Mouse (Mus musculus) intestine, embryonic 14.5 days (tissue): Measurements from ENCODE around the gene Ficd. TPM values are rescaled to one million over a fixed set of nuclear protein-coding genes. Genes with fewer than 3 reads are reported as not detected.
"Not testable (repeated sequence)": the region's sequence is repeated elsewhere in the genome, so short reads cannot be mapped to it uniquely, and the experiment has no call there.

Source experiments
- ATAC-seq: fragments of 200-750 bp; cut with Nextera tagmentation; replicated peaks from 2 replicates; pipeline ENCODE4 v1.8.0; 2017; ENCODE audit warnings: low read depth, moderate number of reproducible peaks, moderate TSS enrichment, moderate library complexity; ENCODE audit not compliant: low FRiP score, low TSS enrichment
- DNase-seq: peaks from one replicate; pipeline ENCODE4 v3.0.0-alpha.2; 2018; ENCODE audit warnings: low spot score
- H3K27ac ChIP-seq: fragments of 300-500 bp; sonication (generic); 2 replicates; pipeline ENCODE4 v1.5.1; 2014; ENCODE audit warnings: low read depth, mild to moderate bottlenecking, control low read depth
- H3K27me3 ChIP-seq: fragments of 300-500 bp; sonication (generic); replicated peaks from 2 replicates; pipeline ENCODE4 v1.6.1; 2014; ENCODE audit warnings: low read length, control low read depth; ENCODE audit not compliant: control insufficient read depth, insufficient read depth
- H3K36me3 ChIP-seq: fragments of 300-500 bp; sonication (generic); 2 replicates; pipeline ENCODE4 v1.6.1; 2014; ENCODE audit warnings: low read length, control low read depth; ENCODE audit not compliant: control insufficient read depth, insufficient read depth
- H3K4me1 ChIP-seq: fragments of 300-500 bp; sonication (generic); replicated peaks from 2 replicates; pipeline ENCODE4 v1.6.1; 2014; ENCODE audit warnings: low read length, control low read depth, mixed read lengths; ENCODE audit not compliant: control insufficient read depth, insufficient read depth
- H3K4me2 ChIP-seq: fragments of 300-500 bp; sonication (generic); 2 replicates; pipeline ENCODE4 v1.6.1; 2014; ENCODE audit warnings: low read length
- H3K4me3 ChIP-seq: fragments of 300-500 bp; sonication (generic); 2 replicates; pipeline ENCODE4 v1.5.1; 2014; ENCODE audit warnings: low read depth, low read length, control low read depth, mixed read lengths
- H3K9ac ChIP-seq: fragments of 300-500 bp; sonication (generic); 2 replicates; pipeline ENCODE4 v1.6.1; 2014; ENCODE audit warnings: mild to moderate bottlenecking, low read length
- H3K9me3 ChIP-seq: fragments of 300-500 bp; sonication (generic); 2 replicates; pipeline ENCODE4 v1.6.1; 2016; ENCODE audit warnings: low read length, control low read depth; ENCODE audit not compliant: control insufficient read depth
- WGBS: fragments of 180-500 bp; shearing (Covaris S2); extraction: QIAGEN DNeasy Blood & Tissue Kit; methylation state at CpG from one replicate; pipeline ENCODE4 v1.1.7; 2014; 5-methylcytosine and 5-hydroxymethylcytosine counted together
- polyA plus RNA-seq: library from polyadenylated mRNA; unstranded; fragments of >200 nt; fragmentation: Nextera tagmentation; extraction: Ambion mirVana; gene quantifications from 2 replicates; pipeline ENCODE4 v1.2.1, GENCODE M21; 2014

The Ficd gene
- polyA plus RNA-seq, 1 experiment from 2014 or later = 3.6 TPM

DNA sequence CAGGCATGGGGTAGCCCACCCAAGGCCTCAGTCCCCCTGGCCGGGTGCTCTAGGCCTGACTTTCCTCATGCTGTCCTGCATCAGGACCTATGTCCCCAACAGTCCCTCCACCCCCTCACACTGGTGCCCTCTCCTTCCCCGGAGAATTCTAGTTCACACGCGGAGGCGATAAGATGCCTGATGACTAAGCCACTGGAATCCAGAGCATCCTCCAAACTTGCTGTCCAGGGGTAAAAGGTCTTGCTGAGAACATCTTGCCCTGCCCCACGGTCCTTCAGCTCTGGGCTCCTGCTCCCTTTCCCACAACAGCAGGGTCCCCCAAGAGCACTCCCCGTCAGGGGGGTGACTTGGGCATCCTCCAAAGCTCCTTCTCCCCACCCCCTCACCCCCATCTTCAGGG lies 47.0 kb downstream of the Ficd start:
- H3K9ac ChIP-seq = no peak overlapping the region; the same call in 1 of the 2 replicates
- H3K4me3 ChIP-seq = no peak overlapping the region
- WGBS = 82% methylated on average over 7 of the region's 7 CpGs
- H3K4me1 ChIP-seq = peaks cover 23% of the 10 kb centered on the region
- peak overlapping the region; percentile 93 for H3K27ac ChIP-seq
- H3K4me2 ChIP-seq = no peak overlapping the region
- no peak for ATAC-seq
- DNase-seq = no peak
- H3K27me3 ChIP-seq = no peaks in the 10 kb centered on the region
- peaks cover 11% of the 10 kb centered on the region for H3K36me3 ChIP-seq
- no peaks in the 10 kb centered on the region for H3K9me3 ChIP-seq

- Histone ChIP-seq H3K27me3 (no peaks in the 10 kb centered on the region), H3K4me2 (peak overlapping the region; percentile 36), H3K36me3 (peaks cover 3% of the 10 kb centered on the region; the same call in 1 of the 2 replicates), H3K4me3 (no peak overlapping the region), H3K9me3 (no peaks in the 10 kb centered on the region), H3K9ac (0 out of 2 replicates have a peak overlapping the region, but pooled peaks have one; percentile 20), H3K27ac (peak overlapping the region; percentile 93), H3K4me1 (peaks cover 29% of the 10 kb centered on the region)
- ATAC-seq (peak; percentile 82), DNase-seq (peak; percentile 74)
- 3% methylated on average over 12 of the region's 12 CpGs for WGBS
These were observed 48.0 kb downstream of the Ficd start for GRCm38 (mm10) chr5:113783581-113784001.

DNA sequence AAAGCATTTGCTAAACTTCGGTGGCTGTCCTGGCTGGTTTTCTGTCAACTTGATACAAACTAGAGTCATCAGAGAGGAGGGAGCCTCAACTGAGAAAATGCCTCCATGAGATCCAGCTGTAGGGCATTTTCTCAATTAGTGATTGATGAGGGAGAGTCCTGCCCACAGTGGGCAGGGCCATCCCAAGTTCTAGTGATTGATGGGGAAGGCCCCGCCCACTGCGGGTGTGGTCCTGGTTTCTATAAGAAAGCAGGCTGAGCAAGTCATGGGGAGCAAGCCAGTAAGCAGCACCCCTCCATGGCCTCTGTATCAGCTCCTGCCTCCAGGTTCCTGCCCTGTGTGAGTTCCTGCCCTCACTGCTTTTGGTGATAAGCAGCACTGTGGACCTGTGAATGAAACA lies 48.5 kb downstream of the Ficd start:
- H3K27me3 ChIP-seq, H3K4me3 ChIP-seq, DNase-seq, H3K9me3 ChIP-seq, H3K36me3 ChIP-seq: not testable (repeated sequence)
- H3K4me2 ChIP-seq = peak overlapping the region; percentile 36; the same call in 1 of the 2 replicates
- H3K27ac ChIP-seq = peak overlapping the region; percentile 93
- 0 out of 2 replicates have a peak overlapping the region, but pooled peaks have one; percentile 17 for H3K9ac ChIP-seq
- H3K4me1 ChIP-seq = peaks cover 34% of the 10 kb centered on the region
- ATAC-seq = 0 out of 2 replicates have a peak, but pooled peaks have one; percentile 1
- 24% methylated on average over 3 of the region's 3 CpGs for WGBS

- no peaks in the 10 kb centered on the region for H3K27me3 ChIP-seq
- 79% methylated on average over 5 of the region's 5 CpGs for WGBS
- H3K27ac ChIP-seq = no peak overlapping the region
- H3K4me3 ChIP-seq = no peak overlapping the region
- no peak overlapping the region for H3K9ac ChIP-seq
- H3K9me3 ChIP-seq = no peaks in the 10 kb centered on the region
- no peak overlapping the region for H3K4me2 ChIP-seq
- H3K4me1 ChIP-seq = peaks cover 39% of the 10 kb centered on the region
- ATAC-seq = no peak
- no peak for DNase-seq
- no peaks in the 10 kb centered on the region for H3K36me3 ChIP-seq
These were observed 51.4 kb downstream of the Ficd start for GRCm38 (mm10) chr5:113786985-113787384.

DNA sequence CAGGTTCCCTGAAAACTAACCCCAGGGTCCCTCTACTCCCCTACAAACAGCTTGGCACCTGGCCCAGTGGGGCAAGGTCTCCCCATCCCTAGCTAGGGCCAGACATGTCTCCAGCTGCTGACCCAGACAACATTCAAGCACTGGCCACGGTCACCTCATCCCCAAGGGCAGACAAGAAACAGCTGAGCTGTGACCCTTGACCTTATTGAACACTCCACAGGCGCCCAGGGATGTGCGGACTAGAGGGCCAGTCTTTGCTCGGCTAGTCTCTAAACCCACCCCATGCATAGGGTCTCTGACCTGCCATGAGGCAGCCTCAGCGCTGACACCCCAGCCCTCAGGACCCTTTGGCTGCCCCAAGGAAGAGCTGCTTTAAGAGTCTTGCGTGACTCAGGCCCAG lies 53.0 kb downstream of the Ficd start:
- no peak overlapping the region for H3K4me3 ChIP-seq
- no peaks in the 10 kb centered on the region for H3K27me3 ChIP-seq
- no peak overlapping the region for H3K9ac ChIP-seq
- ATAC-seq (peak; percentile 6; the same call in 1 of the 2 replicates), DNase-seq (no peak)
- peaks cover 7% of the 10 kb centered on the region; the same call in 1 of the 2 replicates for H3K36me3 ChIP-seq
- H3K4me1 ChIP-seq = peaks cover 34% of the 10 kb centered on the region
- H3K4me2 ChIP-seq = no peak overlapping the region
- peak overlapping the region; percentile 78 for H3K27ac ChIP-seq
- H3K9me3 ChIP-seq = no peaks in the 10 kb centered on the region
- WGBS = 27% methylated on average over 6 of the region's 6 CpGs

DNA sequence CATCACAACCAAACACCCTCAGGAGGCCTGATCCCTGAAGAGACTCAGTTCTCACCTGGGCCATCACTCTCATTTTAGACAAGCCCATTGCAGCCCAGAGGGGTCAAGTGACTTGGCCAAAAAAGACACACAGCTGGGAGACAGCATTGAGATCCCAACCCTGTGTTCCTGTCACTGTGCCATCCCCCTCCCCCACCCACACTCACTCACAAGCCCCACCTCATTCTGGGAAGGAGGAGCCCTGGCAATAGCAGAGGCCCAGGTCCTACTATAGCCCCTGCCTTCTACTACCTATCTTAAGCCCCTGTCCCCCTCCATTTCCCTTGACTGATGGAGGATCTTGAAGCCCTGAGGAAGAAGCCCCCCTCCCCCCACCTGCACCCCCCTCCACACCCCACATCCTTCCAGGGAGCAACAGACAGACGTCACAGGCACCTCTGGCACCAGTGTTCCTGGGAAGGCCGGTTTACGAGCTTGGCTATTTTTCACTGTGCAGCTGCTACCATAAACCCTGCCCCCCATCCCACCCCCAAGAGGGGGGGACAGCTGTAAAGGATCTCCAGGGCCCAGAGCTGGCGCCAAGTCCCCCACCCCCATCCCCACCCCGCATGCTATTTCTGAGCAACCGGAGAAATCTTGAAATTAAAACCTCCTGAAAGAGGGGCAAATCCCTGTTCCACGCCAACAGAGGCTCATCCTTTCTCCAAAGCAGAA lies 53.6 kb downstream of the Ficd start:
- Histone ChIP-seq H3K9ac (no peak overlapping the region), H3K4me1 (peaks cover 34% of the 10 kb centered on the region), H3K4me3 (no peak overlapping the region), H3K36me3 (peaks cover 13% of the 10 kb centered on the region), H3K4me2 (peak overlapping the region; percentile 14; the same call in 1 of the 2 replicates), H3K27ac (peak overlapping the region; percentile 78), H3K9me3 (no peaks in the 10 kb centered on the region), H3K27me3 (no peaks in the 10 kb centered on the region)
- WGBS = 17% methylated on average over 7 of the region's 7 CpGs
- DNase-seq (peak; percentile 71), ATAC-seq (peak; percentile 63)

Other genes with a start within 250 kb of the Ficd start
- 6.0 and 6.6 TPM in 2 replicates for gene Wscd2, start 245.5 kb upstream of the Ficd start, polyA plus RNA-seq
- 1.6 and 2.4 TPM in 2 replicates for gene Cmklr1, start 85.4 kb upstream of the Ficd start, polyA plus RNA-seq
- gene 1700069L16Rik, start 11.0 kb upstream of the Ficd start, polyA plus RNA-seq = not detected in 2 replicates
- gene Sart3, start 36.7 kb downstream of the Ficd start, polyA plus RNA-seq = 44.0 and 46.3 TPM in 2 replicates
- 108 and 110 TPM in 2 replicates for gene Iscu, start 36.9 kb downstream of the Ficd start, polyA plus RNA-seq
- gene Tmem119, start 64.7 kb downstream of the Ficd start, polyA plus RNA-seq = 41.9 and 46.1 TPM in 2 replicates
- gene Selplg, start 96.8 kb downstream of the Ficd start, polyA plus RNA-seq = 4.0 and 4.7 TPM in 2 replicates
- 185 and 200 TPM in 2 replicates for gene Coro1c, start 173.0 kb downstream of the Ficd start, polyA plus RNA-seq